8 mouse cellular contexts compared by ENCODE assay signal in genomic region chr9:98287135-98287534, GRCm38 (mm10). TPM values are rescaled to one million over a fixed set of nuclear protein-coding genes. Genes with fewer than 3 reads are reported as not detected.
DNase-seq lines count a peak whose midpoint lies in the region; ATAC-seq and TF ChIP-seq lines count a peak whose summit lies in the region.
"Not testable (repeated sequence)": the region's sequence is repeated elsewhere in the genome, so short reads cannot be mapped to it uniquely, and the experiment has no call there.

Nmnat3 (plus strand) TSS chr9:98287435.

- 74% methylated on average over 6 of the region's 6 CpGs for WGBS in kidney, embryonic 15.5 days
- WGBS in liver, embryonic 16.5 days (ENCODE audit: insufficient replicate concordance) = 59% methylated on average over 6 of the region's 6 CpGs

- H3K4me2 ChIP-seq in kidney, embryonic 15.5 days; liver, embryonic 16.5 days (ENCODE audit: low read depth, low read length): not testable (repeated sequence)

- not testable (repeated sequence) for H3K79me2 ChIP-seq in MEL (ENCODE audit: control insufficient read depth, insufficient read depth, low read length, poor library complexity)

- H3K9me3 ChIP-seq in MEL (replicated peaks; ENCODE audit: insufficient read depth, low read length); kidney, embryonic 15.5 days (replicated peaks); liver, embryonic 16.5 days (replicated peaks; ENCODE audit: control insufficient read depth, low read length): not testable (repeated sequence)

- intact Hi-C loops in gastrocnemius, adult 2 months (cut with DNase I); heart, postnatal 36 days (cut with DNase I): not testable (repeated sequence)

- not testable (repeated sequence) for H3K4me1 ChIP-seq in MEL (ENCODE audit: control insufficient read depth in 1 of 2, insufficient read depth in 2 of 2, low read length in 2 of 2); kidney, embryonic 15.5 days; liver, embryonic 16.5 days (ENCODE audit: control insufficient read depth, low read depth, low read length); testis, adult 2 months (ENCODE audit: control insufficient read depth, insufficient read depth, low read length)

- H3K36me3 ChIP-seq in MEL (ENCODE audit: control insufficient read depth in 1 of 2, insufficient read depth in 2 of 2, low read length in 2 of 2); kidney, embryonic 15.5 days; liver, embryonic 16.5 days (ENCODE audit: control insufficient read depth, insufficient read depth); testis, adult 2 months (ENCODE audit: control insufficient read depth, insufficient read depth, low read length): not testable (repeated sequence)

- TF ChIP-seq POLR2A in MEL (IDR thresholded peaks at IDR 0.05; ENCODE audit: control insufficient read depth in 1 of 2, insufficient read depth in 1 of 2, low read depth in 1 of 2, low read length in 2 of 2, poor library complexity in 1 of 2); testis, adult 2 months (IDR thresholded peaks at IDR 0.05; ENCODE audit: control insufficient read depth, low read depth, low read length): not testable (repeated sequence)

- not testable (repeated sequence) for TF ChIP-seq CTCF in MEL (IDR thresholded peaks at IDR 0.05 in 2 of 3, conservative IDR thresholded peaks at IDR 0.05 in 1 of 3; ENCODE audit: control insufficient read depth in 1 of 3, insufficient read depth in 1 of 3, low read depth in 2 of 3, low read length in 3 of 3, poor library complexity in 1 of 3, severe bottlenecking in 1 of 3); gastrocnemius, adult 2 months (IDR thresholded peaks at IDR 0.05); testis, adult 2 months (IDR thresholded peaks at IDR 0.05; ENCODE audit: control insufficient read depth, insufficient read depth, insufficient replicate concordance, low read depth, low read length)

- not testable (repeated sequence) for H3K27ac ChIP-seq in MEL (ENCODE audit: control insufficient read depth, low read depth, low read length); gastrocnemius, adult 2 months; kidney, embryonic 15.5 days; liver, embryonic 16.5 days (ENCODE audit: low read length)
- peak within 1 kb of the TSS; percentile 100 for H3K27ac ChIP-seq in testis, adult 2 months (ENCODE audit: control insufficient read depth, insufficient read depth, low read depth, low read length)

- not testable (repeated sequence) for DNase-seq in MEL (ENCODE audit: low read depth, low spot score); adrenal gland, postnatal 4 days (ENCODE audit: low spot score in 2 of 2); gastrocnemius, adult 2 months; heart, adult 18-20 months; heart, postnatal 36 days

- not testable (repeated sequence) for TF ChIP-seq EP300 in MEL (IDR thresholded peaks at IDR 0.05; ENCODE audit: low read depth in 1 of 2, low read length in 2 of 2)

- not testable (repeated sequence) for TF ChIP-seq RAD21 in MEL (IDR thresholded peaks at IDR 0.05; ENCODE audit: low read depth, low read length)

- not testable (repeated sequence) for H3K27me3 ChIP-seq in MEL (ENCODE audit: control insufficient read depth in 1 of 2, insufficient read depth in 2 of 2, low read length in 2 of 2); kidney, embryonic 15.5 days; liver, embryonic 16.5 days (ENCODE audit: control insufficient read depth, insufficient read depth, low read depth, low read length); testis, adult 2 months (ENCODE audit: control insufficient read depth, insufficient read depth, low read length)

- ATAC-seq in kidney, embryonic 15.5 days (replicated peaks; ENCODE audit: low FRiP score); liver, embryonic 16.5 days (ENCODE audit: low read depth): not testable (repeated sequence)

- not testable (repeated sequence) for H3K4me3 ChIP-seq in MEL (ENCODE audit: control insufficient read depth in 1 of 2, insufficient read depth in 1 of 2, low read depth in 2 of 2, low read length in 2 of 2); gastrocnemius, adult 2 months; kidney, embryonic 15.5 days (replicated peaks); liver, embryonic 16.5 days (ENCODE audit: low read depth, low read length)
- peak within 1 kb of the TSS; percentile 33; the same call in 1 of the 2 replicates for H3K4me3 ChIP-seq in testis, adult 2 months (ENCODE audit: control insufficient read depth, low read depth, low read length)

- H3K9ac ChIP-seq in MEL (ENCODE audit: control insufficient read depth, low read depth, low read length, poor library complexity, severe bottlenecking); kidney, embryonic 15.5 days; liver, embryonic 16.5 days (ENCODE audit: low read depth, low read length): not testable (repeated sequence)

TF ChIP-seq in MEL, 35 proteins besides CTCF, POLR2A, EP300 and RAD21:
- peak; percentile 90 for TF ChIP-seq MYB (IDR thresholded peaks at IDR 0.05; ENCODE audit: low read depth, low read length)

RNA-seq across cellular contexts. Expression of gene Nmnat3, which starts in this region (rescaled TPM):
- 9.8 and 14.4 TPM in 2 replicates for total RNA-seq in MEL (2012; rRNA removed)
- polyA plus RNA-seq in MEL (2012; ENCODE audit: insufficient read depth in 1 of 2, insufficient read length in 2 of 2, low read depth in 1 of 2, low replicate concordance in 2 of 2, missing spikeins in 1 of 2) = 10 to 100 TPM in 1 of 2 experiments, not detected in 1; 15.2 TPM
- 10 to 100 TPM; 14.5 to 16.4 TPM for total RNA-seq in adrenal gland, postnatal 4 days (2021)
- total RNA-seq in gastrocnemius, adult 2 months (2021) = 10 to 100 TPM; 12.0 to 12.5 TPM
- 10 to 100 TPM; 19.5 to 19.6 TPM for total RNA-seq in heart, adult 18-20 months (2021)
- 10 to 100 TPM; 13.5 to 15.0 TPM for total RNA-seq in heart, postnatal 36 days (2021)
- 10.0 and 10.4 TPM in 2 replicates for polyA plus RNA-seq in kidney, embryonic 15.5 days (2015; fragmentation: Nextera tagmentation; extraction: Ambion mirVana)
- polyA plus RNA-seq in liver, embryonic 16.5 days (2015; fragmentation: Nextera tagmentation; extraction: Ambion mirVana) = 24.5 and 26.3 TPM in 2 replicates
- polyA plus RNA-seq in testis, adult 2 months (2012; rRNA removed) = 54.8 and 80.9 TPM in 2 replicates
